ENCODE assay signal across 17 mouse cellular contexts in the genomic region with DNA sequence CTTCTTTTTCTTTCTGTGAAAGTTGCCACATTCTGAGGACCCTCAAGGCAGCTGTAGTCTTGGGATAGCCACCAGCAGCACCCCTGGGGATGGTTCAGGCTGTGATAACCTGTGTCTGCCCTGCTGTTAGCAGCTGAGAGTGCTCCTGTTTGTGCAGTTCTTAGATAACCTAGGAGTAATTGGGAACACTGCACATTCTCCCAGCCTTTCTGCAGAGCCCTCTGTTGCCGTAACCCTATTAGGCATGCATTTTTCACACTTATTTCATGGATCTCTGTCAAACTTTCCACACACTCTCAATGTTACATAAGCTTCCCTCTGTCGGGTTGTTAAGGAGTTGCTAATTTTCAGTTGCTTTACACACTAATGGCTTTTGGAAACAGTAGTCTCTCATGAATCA. TPM values are rescaled to one million over a fixed set of nuclear protein-coding genes. Genes with fewer than 3 reads are reported as not detected.
A peak's percentile ranks its signal among the peaks of the same experiment; 100 is the strongest.
DNase-seq lines count a peak whose midpoint lies in the region; ATAC-seq lines count a peak whose summit lies in the region.
"Had no signal": no experiment of that assay in that cellular context is flagged by ENCODE, and none has a peak within 500 bp of the region (broad histone marks: within the 10 kb centered on the region; RNA-seq: fewer than 3 reads in every experiment).

No protein-coding gene starts in this region.

- DNase-seq in forebrain, embryonic 10.5 days (ENCODE audit: extremely low spot score, low spot score): no peak
- DNase-seq in hindbrain, embryonic 11.5 days (ENCODE audit: low spot score): no peak
- DNase-seq in neural tube, embryonic 10.5 days (ENCODE audit: extremely low spot score, low spot score): no peak
- DNase-seq in left cerebral cortex, postnatal 4 days: no peak
- no peak for DNase-seq in adrenal gland, adult (ENCODE audit: inconsistent age in 2 of 2, low spot score in 1 of 2)
- DNase-seq: cerebellum, adult 8-10 months; kidney, postnatal 10 days; lung, postnatal 36 days; right cerebral cortex, postnatal 4 days; thymus, postnatal 25 days had no signal

- no peaks in the 10 kb centered on the region for H3K9me3 ChIP-seq in forebrain, embryonic 13.5 days (replicated peaks)
- no peaks in the 10 kb centered on the region for H3K9me3 ChIP-seq in forebrain, embryonic 10.5 days
- no peaks in the 10 kb centered on the region for H3K9me3 ChIP-seq in hindbrain, embryonic 12.5 days (replicated peaks)
- no peaks in the 10 kb centered on the region for H3K9me3 ChIP-seq in hindbrain, embryonic 11.5 days (ENCODE audit: control insufficient read depth, low read length)
- no peaks in the 10 kb centered on the region for H3K9me3 ChIP-seq in neural tube, embryonic 14.5 days (ENCODE audit: control insufficient read depth, low read length)
- H3K9me3 ChIP-seq: embryonic facial prominence, embryonic 15.5 days; heart, embryonic 10.5 days; liver, embryonic 15.5 days had no signal

- H3K9ac ChIP-seq in forebrain, embryonic 13.5 days: no peak overlapping the region
- no peak overlapping the region for H3K9ac ChIP-seq in hindbrain, embryonic 12.5 days
- no peak overlapping the region for H3K9ac ChIP-seq in hindbrain, embryonic 11.5 days (ENCODE audit: low read depth, low read length)
- no peak overlapping the region for H3K9ac ChIP-seq in neural tube, embryonic 14.5 days (replicated peaks; ENCODE audit: low read depth, low read length)
- H3K9ac ChIP-seq: embryonic facial prominence, embryonic 15.5 days; liver, embryonic 15.5 days had no signal

- ATAC-seq in forebrain, embryonic 13.5 days: peak; percentile 61
- 0 out of 2 replicates have a peak, but pooled peaks have one; percentile 38 for ATAC-seq in hindbrain, embryonic 12.5 days (ENCODE audit: low FRiP score)
- no peak; the same call in 1 of the 2 replicates for ATAC-seq in hindbrain, embryonic 11.5 days (ENCODE audit: low FRiP score)
- ATAC-seq in neural tube, embryonic 14.5 days (ENCODE audit: low read depth): peak; percentile 54; the same call in 1 of the 2 replicates
- ATAC-seq: inflammation-experienced regulatory T-cells, adult 6 months had no signal

- H3K27me3 ChIP-seq in forebrain, embryonic 13.5 days: no peaks in the 10 kb centered on the region
- H3K27me3 ChIP-seq in forebrain, embryonic 10.5 days (ENCODE audit: poor library complexity, severe bottlenecking): no peaks in the 10 kb centered on the region
- no peaks in the 10 kb centered on the region for H3K27me3 ChIP-seq in hindbrain, embryonic 12.5 days
- no peaks in the 10 kb centered on the region for H3K27me3 ChIP-seq in hindbrain, embryonic 11.5 days (ENCODE audit: control insufficient read depth, insufficient read depth, low read length)
- H3K27me3 ChIP-seq in neural tube, embryonic 14.5 days (ENCODE audit: control insufficient read depth, insufficient read depth, low read length): no peaks in the 10 kb centered on the region
- H3K27me3 ChIP-seq: embryonic facial prominence, embryonic 15.5 days; liver, embryonic 15.5 days had no signal

- no peak overlapping the region for H3K4me2 ChIP-seq in forebrain, embryonic 13.5 days
- H3K4me2 ChIP-seq in hindbrain, embryonic 12.5 days (replicated peaks): no peak overlapping the region
- H3K4me2 ChIP-seq in hindbrain, embryonic 11.5 days (replicated peaks; ENCODE audit: low read depth, low read length): no peak overlapping the region
- H3K4me2 ChIP-seq in neural tube, embryonic 14.5 days (ENCODE audit: low read depth, low read length): no peak overlapping the region
- H3K4me2 ChIP-seq: embryonic facial prominence, embryonic 15.5 days; liver, embryonic 15.5 days had no signal

- H3K36me3 ChIP-seq in forebrain, embryonic 13.5 days (ENCODE audit: poor library complexity, severe bottlenecking): no peaks in the 10 kb centered on the region; the same call in 1 of the 2 replicates
- no peaks in the 10 kb centered on the region for H3K36me3 ChIP-seq in forebrain, embryonic 10.5 days (replicated peaks)
- no peaks in the 10 kb centered on the region for H3K36me3 ChIP-seq in hindbrain, embryonic 12.5 days
- no peaks in the 10 kb centered on the region for H3K36me3 ChIP-seq in hindbrain, embryonic 11.5 days (ENCODE audit: control insufficient read depth, insufficient read depth, low read length)
- no peaks in the 10 kb centered on the region for H3K36me3 ChIP-seq in neural tube, embryonic 14.5 days (ENCODE audit: control insufficient read depth, insufficient read depth, low read length)
- H3K36me3 ChIP-seq: embryonic facial prominence, embryonic 15.5 days; heart, embryonic 10.5 days; liver, embryonic 15.5 days had no signal

- 48% methylated on average over 2 of the region's 2 CpGs for WGBS in forebrain, embryonic 13.5 days
- 61% methylated on average over 2 of the region's 2 CpGs for WGBS in forebrain, embryonic 10.5 days
- WGBS in hindbrain, embryonic 12.5 days: 31% methylated on average over 2 of the region's 2 CpGs
- WGBS in hindbrain, embryonic 11.5 days: 44% methylated on average over 2 of the region's 2 CpGs
- whole genome bisulfite sequencing in neural tube, embryonic 14.5 days: 29% methylated on average over 2 of the region's 2 CpGs

- intact Hi-C loops in left cerebral cortex, postnatal 4 days (cut with DNase I): no loop called here

- H3K4me3 ChIP-seq in forebrain, embryonic 13.5 days: no peak overlapping the region
- no peak overlapping the region for H3K4me3 ChIP-seq in forebrain, embryonic 10.5 days
- H3K4me3 ChIP-seq in hindbrain, embryonic 12.5 days: no peak overlapping the region
- no peak overlapping the region for H3K4me3 ChIP-seq in hindbrain, embryonic 11.5 days (ENCODE audit: low read depth, low read length)
- no peak overlapping the region for H3K4me3 ChIP-seq in neural tube, embryonic 14.5 days (ENCODE audit: low read depth, low read length)
- H3K4me3 ChIP-seq: embryonic facial prominence, embryonic 15.5 days; heart, embryonic 10.5 days; liver, embryonic 15.5 days had no signal

- H3K4me1 ChIP-seq in forebrain, embryonic 13.5 days: peaks cover 16% of the 10 kb centered on the region
- peaks cover 8% of the 10 kb centered on the region for H3K4me1 ChIP-seq in forebrain, embryonic 10.5 days
- peaks cover 5% of the 10 kb centered on the region; the same call in 1 of the 2 replicates for H3K4me1 ChIP-seq in hindbrain, embryonic 12.5 days
- H3K4me1 ChIP-seq in hindbrain, embryonic 11.5 days (replicated peaks; ENCODE audit: control insufficient read depth, insufficient read depth, low read length): no peaks in the 10 kb centered on the region
- H3K4me1 ChIP-seq in neural tube, embryonic 14.5 days (ENCODE audit: control insufficient read depth, insufficient read depth, low read length): no peaks in the 10 kb centered on the region
- H3K4me1 ChIP-seq: liver, embryonic 15.5 days had no signal

- peak overlapping the region; percentile 15; the same call in 1 of the 2 replicates for H3K27ac ChIP-seq in forebrain, embryonic 13.5 days
- H3K27ac ChIP-seq in forebrain, embryonic 10.5 days: no peak overlapping the region
- H3K27ac ChIP-seq in hindbrain, embryonic 12.5 days: no peak overlapping the region
- H3K27ac ChIP-seq in hindbrain, embryonic 11.5 days (ENCODE audit: low read depth, low read length): no peak overlapping the region
- no peak overlapping the region for H3K27ac ChIP-seq in neural tube, embryonic 14.5 days (ENCODE audit: low read depth, low read length)
- H3K27ac ChIP-seq: embryonic facial prominence, embryonic 15.5 days; heart, embryonic 10.5 days; liver, embryonic 15.5 days had no signal

RNA-seq across cellular contexts. Expression of a gene that starts 34.0 kb away (rescaled TPM):
- 15.4 and 19.6 TPM in 2 replicates for polyA plus RNA-seq in forebrain, embryonic 13.5 days (2015; fragmentation: Nextera tagmentation; extraction: Ambion mirVana)
- polyA plus RNA-seq in forebrain, embryonic 10.5 days (2016; fragmentation: Nextera tagmentation; extraction: Ambion mirVana): 6.9 and 8.3 TPM in 2 replicates
- polyA plus RNA-seq in hindbrain, embryonic 12.5 days (2016; fragmentation: Nextera tagmentation; extraction: Ambion mirVana): 11.2 and 11.6 TPM in 2 replicates
- polyA plus RNA-seq in hindbrain, embryonic 11.5 days (2014; fragmentation: Nextera tagmentation; extraction: Ambion mirVana): 5.8 and 7.5 TPM in 2 replicates
- polyA plus RNA-seq in neural tube, embryonic 14.5 days (2014; fragmentation: Nextera tagmentation; extraction: Ambion mirVana): 14.8 and 15.7 TPM in 2 replicates
- total RNA-seq in left cerebral cortex, postnatal 4 days (2021): 10 to 100 TPM; 21.2 to 26.5 TPM
- polyA plus RNA-seq: inflammation-experienced regulatory T-cells, adult 6 months had no signal
